ENCODE assay signal across 8 mouse cellular contexts in the genomic region with DNA sequence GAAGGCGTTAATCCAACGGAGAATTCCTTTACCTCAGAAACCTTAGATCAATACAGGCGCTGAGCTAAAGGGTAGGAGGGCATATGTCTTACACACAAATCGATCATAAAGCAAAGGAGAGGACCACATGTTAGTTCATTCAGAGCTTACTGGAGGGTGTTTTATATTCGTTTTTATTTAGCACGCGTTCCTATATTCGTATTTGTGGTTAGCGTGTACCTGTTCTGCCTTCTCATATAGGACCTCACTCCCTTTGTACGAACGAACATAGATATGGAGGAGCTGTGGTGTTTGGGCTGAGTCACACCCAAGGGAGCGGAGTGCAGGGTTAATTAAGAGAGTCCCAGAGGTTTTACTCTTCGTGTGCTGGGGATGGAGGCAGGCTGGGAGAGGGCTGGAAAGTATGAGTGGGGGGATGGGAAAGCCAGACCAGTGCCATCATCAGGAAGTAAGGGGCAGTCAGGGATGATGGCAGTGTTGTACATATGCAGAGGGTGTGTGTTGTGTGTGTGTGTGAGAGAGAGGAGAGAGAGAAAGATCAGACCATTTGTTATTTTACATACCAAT. TPM values are rescaled to one million over a fixed set of nuclear protein-coding genes. Genes with fewer than 3 reads are reported as not detected.
DNase-seq lines count a peak whose midpoint lies in the region; ATAC-seq and TF ChIP-seq lines count a peak whose summit lies in the region.

No protein-coding gene starts in this region.

- TF ChIP-seq CTCF in E14TG2a.4 (conservative IDR thresholded peaks at IDR 0.05; ENCODE audit: low read length) = no peak
- no peak for TF ChIP-seq CTCF in liver, postnatal 0 days (IDR thresholded peaks at IDR 0.05; ENCODE audit: low read depth)

- no peaks in the 10 kb centered on the region for H3K27me3 ChIP-seq in heart, embryonic 11.5 days (ENCODE audit: control insufficient read depth, insufficient read depth, low read length)
- peaks cover 6% of the 10 kb centered on the region; the same call in 1 of the 2 replicates for H3K27me3 ChIP-seq in E14TG2a.4 (ENCODE audit: insufficient read depth, low read length)
- H3K27me3 ChIP-seq in forebrain, embryonic 15.5 days = no peaks in the 10 kb centered on the region
- no peaks in the 10 kb centered on the region for H3K27me3 ChIP-seq in liver, postnatal 0 days (ENCODE audit: insufficient read depth, low read length)

- H3K9me3 ChIP-seq in heart, embryonic 11.5 days (replicated peaks; ENCODE audit: control insufficient read depth, low read length) = no peaks in the 10 kb centered on the region
- H3K9me3 ChIP-seq in E14TG2a.4 (ENCODE audit: low read length) = no peaks in the 10 kb centered on the region
- H3K9me3 ChIP-seq in forebrain, embryonic 15.5 days = no peaks in the 10 kb centered on the region
- no peaks in the 10 kb centered on the region for H3K9me3 ChIP-seq in liver, postnatal 0 days (ENCODE audit: low read length)

- H3K9ac ChIP-seq in heart, embryonic 11.5 days (ENCODE audit: low read depth, low read length) = no peak overlapping the region
- H3K9ac ChIP-seq in forebrain, embryonic 15.5 days (replicated peaks) = 0 out of 2 replicates have a peak overlapping the region, but pooled peaks have one; percentile 12
- H3K9ac ChIP-seq in liver, postnatal 0 days (replicated peaks) = no peak overlapping the region

- 69% methylated on average over 13 of the region's 13 CpGs for WGBS in heart, embryonic 11.5 days (ENCODE audit: insufficient replicate concordance)
- 54% methylated on average over 13 of the region's 13 CpGs for WGBS in forebrain, embryonic 15.5 days
- 61% methylated on average over 13 of the region's 13 CpGs for WGBS in liver, postnatal 0 days (ENCODE audit: insufficient replicate concordance)

- H3K4me1 ChIP-seq in heart, embryonic 11.5 days (ENCODE audit: control insufficient read depth, insufficient read depth, low read length) = peaks cover 18% of the 10 kb centered on the region
- H3K4me1 ChIP-seq in E14TG2a.4 (replicated peaks; ENCODE audit: low read depth, low read length) = peaks cover 15% of the 10 kb centered on the region
- peaks cover 24% of the 10 kb centered on the region for H3K4me1 ChIP-seq in forebrain, embryonic 15.5 days
- H3K4me1 ChIP-seq in liver, postnatal 0 days (ENCODE audit: insufficient read depth) = peaks cover 4% of the 10 kb centered on the region; the same call in 1 of the 2 replicates

- H3K27ac ChIP-seq in heart, embryonic 11.5 days (ENCODE audit: low read depth, low read length) = peak overlapping the region; percentile 15; the same call in 1 of the 2 replicates
- H3K27ac ChIP-seq in forebrain, embryonic 15.5 days (replicated peaks) = peak overlapping the region; percentile 31; the same call in 1 of the 2 replicates
- H3K27ac ChIP-seq in liver, postnatal 0 days (ENCODE audit: low read depth) = no peak overlapping the region

- H3K36me3 ChIP-seq in heart, embryonic 11.5 days (ENCODE audit: control insufficient read depth, insufficient read depth, low read length) = no peaks in the 10 kb centered on the region
- H3K36me3 ChIP-seq in E14TG2a.4 (ENCODE audit: insufficient read depth, low read length) = no peaks in the 10 kb centered on the region
- H3K36me3 ChIP-seq in forebrain, embryonic 15.5 days = no peaks in the 10 kb centered on the region
- no peaks in the 10 kb centered on the region for H3K36me3 ChIP-seq in liver, postnatal 0 days (replicated peaks; ENCODE audit: insufficient read depth, low read length)

- no peak for DNase-seq in heart, adult 8-10 months (ENCODE audit: low spot score)
- DNase-seq in liver, postnatal 0 days = no peak
- DNase-seq in adrenal gland, postnatal 10 days = no peak
- no peak for DNase-seq in adrenal gland, adult 2 months

- no peak for ATAC-seq in heart, embryonic 11.5 days (replicated peaks; ENCODE audit: insufficient number of reproducible peaks, low FRiP score, low TSS enrichment)
- ATAC-seq in forebrain, embryonic 15.5 days (replicated peaks) = peak; percentile 35
- ATAC-seq in liver, postnatal 0 days = no peak
- no peak for ATAC-seq in megakaryocyte progenitor cell, adult 5-6 weeks (replicated peaks; ENCODE audit: poor library complexity)

- H3K4me3 ChIP-seq in heart, embryonic 11.5 days (ENCODE audit: low read depth, low read length) = no peak overlapping the region
- peak overlapping the region; percentile 61; the same call in 1 of the 2 replicates for H3K4me3 ChIP-seq in E14TG2a.4 (replicated peaks; ENCODE audit: low read length)
- peak overlapping the region; percentile 19; the same call in 1 of the 2 replicates for H3K4me3 ChIP-seq in forebrain, embryonic 15.5 days
- H3K4me3 ChIP-seq in liver, postnatal 0 days (ENCODE audit: low read depth, low read length) = 0 out of 2 replicates have a peak overlapping the region, but pooled peaks have one; percentile 20

- TF ChIP-seq EP300 in liver, postnatal 0 days (IDR thresholded peaks at IDR 0.05; ENCODE audit: low read depth) = no peak

- H3K4me2 ChIP-seq in heart, embryonic 11.5 days = no peak overlapping the region
- peak overlapping the region; percentile 36 for H3K4me2 ChIP-seq in forebrain, embryonic 15.5 days (replicated peaks)
- peak overlapping the region; percentile 58 for H3K4me2 ChIP-seq in liver, postnatal 0 days (ENCODE audit: low read depth, low read length)

RNA-seq across cellular contexts. Expression of a gene that starts 23.5 kb away (rescaled TPM):
- 6.7 and 9.5 TPM in 2 replicates for polyA plus RNA-seq in heart, embryonic 11.5 days (2014; fragmentation: Nextera tagmentation; extraction: Ambion mirVana)
- 1 to 10 TPM in 2 of 4 experiments, under 1 TPM in 2; 0.66 to 2.3 (median 1.2) TPM for total RNA-seq in heart, adult 8-10 months (2022)
- 10.4 and 12.0 TPM in 2 replicates for polyA plus RNA-seq in forebrain, embryonic 15.5 days (2015; fragmentation: Nextera tagmentation; extraction: Ambion mirVana)
- 0.71 and 1.1 TPM in 2 replicates for polyA plus RNA-seq in liver, postnatal 0 days (2015; fragmentation: Nextera tagmentation; extraction: Ambion mirVana)
- total RNA-seq in adrenal gland, postnatal 10 days (2021) = 1 to 10 TPM; 7.0 to 9.3 TPM
- 1.4 and 1.8 TPM in 2 replicates for total RNA-seq in megakaryocyte progenitor cell, adult 5-6 weeks (2015)
- 1.7 and 5.0 TPM in 2 replicates for total RNA-seq in megakaryocyte progenitor cell, adult 5-6 weeks (2017)
- 1 to 10 TPM; 6.0 to 9.5 TPM for total RNA-seq in adrenal gland, adult 2 months (2021)
- polyA plus RNA-seq in adrenal gland, adult 2 months (2012; rRNA removed) = 1.6 and 2.3 TPM in 2 replicates
